Mouse (Mus musculus) mouse embryonic stem cell (cell line): Measurements from ENCODE around the gene Fam174b.

ENCODE experiments used
- in situ Hi-C, 2 experiments: fragments of 300-500 bp; cut with MboI; formaldehyde crosslinking; loops; 1 replicate in 1 of 2; 3 replicates in 1 of 2; pipeline ENCODE4 v1.14.3; 2019 to 2020; ENCODE audit warnings: low sequenced_read_pairs in 2 of 2, low pct_unique_long_range_greater_than_20kb in 1 of 2, mixed read lengths in 1 of 2; ENCODE audit not compliant: unreplicated experiment in 1 of 2

The Fam174b gene

GRCm38 (mm10) chr7:73787513-73787912 is 47.4 kb downstream of the Fam174b start:
- in situ Hi-C loops, result no loop called here

GRCm38 (mm10) chr7:73791096-73791495 is 51.0 kb downstream of the Fam174b start:
- in situ Hi-C loops, result no loop called here

GRCm38 (mm10) chr7:73792155-73792554 is 52.1 kb downstream of the Fam174b start:
- in situ Hi-C loops, result no loop called here

DNA sequence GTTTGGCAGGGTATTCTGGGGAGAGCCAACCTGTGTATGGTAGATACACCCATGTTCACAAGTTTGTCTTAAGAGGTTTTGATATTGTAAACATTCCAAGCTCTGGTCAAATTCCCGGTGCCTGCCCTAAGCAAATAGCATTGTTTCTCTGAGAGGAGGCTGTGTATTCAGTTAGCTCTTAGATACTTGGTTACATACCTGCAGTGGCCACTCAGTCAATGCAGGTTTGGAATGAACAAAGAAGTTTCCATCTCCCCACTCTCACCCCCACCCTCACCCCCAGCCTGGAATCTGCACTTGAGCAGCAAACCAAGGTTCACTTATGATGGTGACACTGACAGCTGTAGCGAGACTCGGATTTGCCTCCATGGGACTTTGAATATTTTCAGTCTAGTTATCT is 52.5 kb downstream of the Fam174b start:
- in situ Hi-C loops, result no loop called here

DNA sequence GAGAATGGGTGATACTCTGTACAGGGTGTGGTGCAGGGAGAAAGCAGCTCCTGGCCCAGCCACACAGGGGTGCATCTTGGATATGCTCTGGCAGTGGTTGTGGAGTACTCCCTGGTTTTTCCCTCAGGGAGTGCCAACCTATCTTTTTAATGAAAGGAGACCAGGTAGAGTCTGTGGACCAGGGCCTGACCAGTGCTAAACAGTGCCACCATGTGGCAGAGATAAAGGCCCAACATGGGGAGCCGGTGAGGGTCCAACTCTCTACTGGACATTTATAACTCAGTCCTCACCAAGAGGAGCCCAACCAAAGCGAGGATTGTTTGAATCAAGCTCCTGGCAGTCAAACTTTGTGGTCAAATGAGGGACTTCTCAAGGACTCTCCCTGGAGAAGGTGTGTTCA is 69.2 kb downstream of the Fam174b start:
- in situ Hi-C loops, result no loop called here

- in situ Hi-C loops, result no loop called here
These were observed 71.3 kb downstream of the Fam174b start for GRCm38 (mm10) chr7:73811439-73811838.

- in situ Hi-C loops, result no loop called here
These were observed 72.1 kb downstream of the Fam174b start for GRCm38 (mm10) chr7:73812176-73812575.

- in situ Hi-C loops, result no loop called here
These were observed 73.8 kb downstream of the Fam174b start for GRCm38 (mm10) chr7:73813887-73814286.

DNA sequence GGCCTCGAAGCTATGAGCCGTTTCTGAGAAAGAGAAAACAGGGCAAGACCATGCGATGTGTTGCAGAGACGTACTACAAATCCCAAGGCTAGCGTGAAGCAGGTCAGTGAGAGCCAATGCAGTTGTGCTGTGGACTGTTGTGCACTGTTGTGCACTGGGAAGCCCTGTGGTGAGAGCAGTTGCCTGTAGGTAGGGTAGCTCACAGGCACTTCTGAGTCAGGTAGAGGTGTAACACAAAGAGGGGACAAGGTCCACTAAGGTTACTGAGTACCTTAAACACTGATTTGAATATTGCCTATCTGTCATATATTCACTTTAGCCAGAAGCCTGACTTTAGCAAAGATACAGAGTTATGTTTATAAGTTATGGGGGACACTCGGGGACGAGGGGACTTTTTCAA is 74.4 kb downstream of the Fam174b start:
- in situ Hi-C loops, result no loop called here

GRCm38 (mm10) chr7:73816255-73816996 is 76.3 kb downstream of the Fam174b start:
- in situ Hi-C loops, result no loop called here

- in situ Hi-C loops, result no loop called here
These were observed 79.3 kb downstream of the Fam174b start for GRCm38 (mm10) chr7:73819366-73819765.
